ENCODE assay signal across 9 mouse cellular contexts in the genomic region with DNA sequence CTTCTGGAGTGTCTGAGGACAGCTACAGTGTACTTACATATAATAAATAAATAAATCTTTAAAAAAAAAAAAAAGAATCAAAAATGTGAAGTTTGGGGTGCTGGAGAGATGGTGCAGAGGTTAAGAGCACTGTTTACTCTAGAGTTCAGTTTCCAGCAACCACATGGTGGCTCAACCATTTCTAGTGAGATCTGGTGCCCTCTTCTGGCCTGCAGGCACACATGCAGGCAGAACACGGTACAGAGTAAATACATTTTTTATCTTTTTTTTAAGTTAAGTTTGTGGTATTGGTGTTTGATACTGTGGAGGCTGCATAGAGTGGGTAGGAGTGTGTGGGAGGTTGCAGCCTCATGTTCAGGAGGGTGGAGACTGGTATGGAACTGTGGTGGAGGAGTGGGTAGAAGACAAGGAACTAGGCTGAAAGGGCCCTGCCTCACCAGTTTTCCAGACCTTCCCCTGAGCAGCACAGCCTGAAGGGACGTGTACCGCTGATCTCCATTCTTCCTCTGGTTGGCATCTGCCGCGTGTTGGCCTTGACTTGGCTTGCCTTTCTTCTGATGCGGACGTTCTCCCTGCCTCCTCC. TPM values are rescaled to one million over a fixed set of nuclear protein-coding genes. Genes with fewer than 3 reads are reported as not detected.
DNase-seq lines count a peak whose midpoint lies in the region; ATAC-seq and TF ChIP-seq lines count a peak whose summit lies in the region.
"Had no signal": no experiment of that assay in that cellular context is flagged by ENCODE, and none has a peak within 500 bp of the region (broad histone marks: within the 10 kb centered on the region; RNA-seq: fewer than 3 reads in every experiment).

No protein-coding gene starts in this region.

- no peak for TF ChIP-seq EP300 in CH12.LX (IDR thresholded peaks at IDR 0.05; ENCODE audit: low read length)

- no peak overlapping the region for H3K9ac ChIP-seq in intestine, embryonic 14.5 days (ENCODE audit: low read length)
- no peak overlapping the region for H3K9ac ChIP-seq in intestine, embryonic 16.5 days (ENCODE audit: low read depth, low read length)
- H3K9ac ChIP-seq in CH12.LX (ENCODE audit: insufficient read depth, low read depth) = no peak overlapping the region

- dilution Hi-C loops in CH12.LX (cut with MboI; ENCODE audit: extremely low pct_ligation_motif_present, extremely low pct_unique_long_range_greater_than_20kb, low sequenced_read_pairs) = no loop called here

- H3K36me3 ChIP-seq in intestine, embryonic 14.5 days (ENCODE audit: control insufficient read depth, insufficient read depth, low read length) = peaks cover 93% of the 10 kb centered on the region
- H3K36me3 ChIP-seq in intestine, embryonic 16.5 days (ENCODE audit: control insufficient read depth, insufficient read depth, low read length) = peaks cover 18% of the 10 kb centered on the region; the same call in 1 of the 2 replicates
- peaks cover 67 to 84% of the 10 kb centered on the region in 2 experiments for H3K36me3 ChIP-seq in CH12.LX (replicated peaks in 1 of 2; ENCODE audit: control insufficient read depth in 1 of 2, insufficient read depth in 1 of 2, low read length in 1 of 2)

- H3K27me3 ChIP-seq in intestine, embryonic 14.5 days (replicated peaks; ENCODE audit: control insufficient read depth, insufficient read depth, low read length) = no peaks in the 10 kb centered on the region
- no peaks in the 10 kb centered on the region for H3K27me3 ChIP-seq in intestine, embryonic 16.5 days (replicated peaks; ENCODE audit: control insufficient read depth, insufficient read depth, low read length)
- no peaks in the 10 kb centered on the region for H3K27me3 ChIP-seq in CH12.LX (replicated peaks)

- TF ChIP-seq CTCF in CH12.LX (conservative IDR thresholded peaks at IDR 0.05 in 1 of 2, IDR thresholded peaks at IDR 0.05 in 1 of 2; ENCODE audit: low read depth in 2 of 2, low read length in 2 of 2) = peak; percentile 35 to 76; a peak in 2 of 4 replicates

- 82% methylated on average over 7 of the region's 7 CpGs for WGBS in intestine, embryonic 14.5 days
- 85% methylated on average over 7 of the region's 7 CpGs for WGBS in intestine, embryonic 16.5 days

- TF ChIP-seq RAD21 in CH12.LX (IDR thresholded peaks at IDR 0.05; ENCODE audit: low read depth, low read length) = peak; percentile 54

- 0 out of 2 replicates have a peak, but pooled peaks have one; percentile 45 for ATAC-seq in intestine, embryonic 14.5 days (replicated peaks; ENCODE audit: low FRiP score, low TSS enrichment, low read depth)
- ATAC-seq in intestine, embryonic 16.5 days = no peak
- no peak for ATAC-seq in inflammation-experienced regulatory T-cells, adult 6 months

- TF ChIP-seq POLR2A in CH12.LX (IDR thresholded peaks at IDR 0.05; ENCODE audit: low read depth, low read length) = no peak

- no peaks in the 10 kb centered on the region for H3K9me3 ChIP-seq in intestine, embryonic 14.5 days (ENCODE audit: control insufficient read depth, low read length)
- H3K9me3 ChIP-seq in intestine, embryonic 16.5 days (ENCODE audit: control insufficient read depth, low read length) = no peaks in the 10 kb centered on the region
- H3K9me3 ChIP-seq in CH12.LX (replicated peaks; ENCODE audit: low read length) = no peaks in the 10 kb centered on the region

- in situ Hi-C loops in CH12.LX (cut with MboI; ENCODE audit: low pct_ligation_motif_present, low pct_unique_long_range_greater_than_20kb, low sequenced_read_pairs) = no loop called here

- no peaks in the 10 kb centered on the region for H3K4me1 ChIP-seq in intestine, embryonic 14.5 days (replicated peaks; ENCODE audit: control insufficient read depth, insufficient read depth, low read length)
- H3K4me1 ChIP-seq in intestine, embryonic 16.5 days (ENCODE audit: control insufficient read depth, insufficient read depth, low read length) = no peaks in the 10 kb centered on the region
- no peaks in the 10 kb centered on the region for H3K4me1 ChIP-seq in CH12.LX (ENCODE audit: control insufficient read depth in 1 of 2, insufficient read depth in 2 of 2)

- H3K4me2 ChIP-seq in intestine, embryonic 14.5 days (ENCODE audit: low read length) = no peak overlapping the region
- no peak overlapping the region for H3K4me2 ChIP-seq in intestine, embryonic 16.5 days (ENCODE audit: low read depth, low read length)
- H3K4me2 ChIP-seq in CH12.LX (ENCODE audit: insufficient read depth, low read depth, poor library complexity, severe bottlenecking) = no peak overlapping the region

- no peaks in the 10 kb centered on the region for H3K79me2 ChIP-seq in CH12.LX (replicated peaks; ENCODE audit: control insufficient read depth, extremely low read depth, insufficient read depth, poor library complexity, severe bottlenecking)

- no peak for DNase-seq in intestine, embryonic 14.5 days (ENCODE audit: low spot score)
- DNase-seq in CH12.LX (ENCODE audit: extremely low read depth) = peak; percentile 57
- DNase-seq in c-Kit-positive CD71-positive TER-119-positive erythroid progenitor cells, embryonic 14.5 days (ENCODE audit: low spot score) = peak; percentile 46
- peak; percentile 18 for DNase-seq in lung, postnatal 25 days (ENCODE audit: low spot score)
- no peak for DNase-seq in ovary, adult 18-20 months (ENCODE audit: low spot score)
- DNase-seq in layer of hippocampus, postnatal 36 days = no peak

- no peak overlapping the region for H3K4me3 ChIP-seq in intestine, embryonic 14.5 days (ENCODE audit: low read depth, low read length)
- no peak overlapping the region for H3K4me3 ChIP-seq in intestine, embryonic 16.5 days (ENCODE audit: low read length)
- H3K4me3 ChIP-seq in CH12.LX (replicated peaks in 1 of 3; ENCODE audit: low read depth in 2 of 3, low read length in 2 of 3, poor library complexity in 1 of 3) = no peak overlapping the region

- no peak overlapping the region for H3K27ac ChIP-seq in intestine, embryonic 14.5 days (ENCODE audit: low read depth)
- no peak overlapping the region for H3K27ac ChIP-seq in intestine, embryonic 16.5 days (ENCODE audit: low read length)
- H3K27ac ChIP-seq in CH12.LX (ENCODE audit: insufficient read depth, low read depth) = no peak overlapping the region

TF ChIP-seq in CH12.LX, 34 proteins besides CTCF, POLR2A, EP300 and RAD21:
- TF ChIP-seq MYC (IDR thresholded peaks at IDR 0.05; ENCODE audit: low read depth, low read length) (peak; percentile 96), ZC3H11A (IDR thresholded peaks at IDR 0.05; ENCODE audit: low read depth, low read length) (no peak), SMC3 (IDR thresholded peaks at IDR 0.05; ENCODE audit: low read depth, low read length) (peak; percentile 47), MAZ (IDR thresholded peaks at IDR 0.05; ENCODE audit: low read depth, low read length) (no peak)

RNA-seq across cellular contexts. Expression of gene Trpc2, which starts 6.1 kb away (rescaled TPM):
- not detected in 2 replicates for polyA plus RNA-seq in intestine, embryonic 14.5 days (2014; fragmentation: Nextera tagmentation; extraction: Ambion mirVana)
- polyA plus RNA-seq in intestine, embryonic 16.5 days (2015; fragmentation: Nextera tagmentation; extraction: Ambion mirVana) = not detected in 2 replicates
- total RNA-seq in CH12.LX (2012; rRNA removed) (0.17 TPM in 1 of 2 replicates, not detected in the other), CH12.LX (2014; rRNA removed) (0.24 TPM in 1 of 2 replicates, not detected in the other)
- polyA plus RNA-seq in CH12.LX (2012; ENCODE audit: insufficient read length, low read depth) = not detected in 2 replicates
- polyA plus RNA-seq in inflammation-experienced regulatory T-cells, adult 6 months (2017; shearing (Covaris generic)) = under 1 TPM in 1 of 3 experiments, not detected in 2; 0.15 TPM
- total RNA-seq in layer of hippocampus, postnatal 36 days (2021) = 1 to 10 TPM; 1.4 to 2.5 TPM

RNA-seq across cellular contexts. Expression of gene Xntrpc, which starts 11.3 kb away (rescaled TPM):
- polyA plus RNA-seq in intestine, embryonic 14.5 days (2014; fragmentation: Nextera tagmentation; extraction: Ambion mirVana) = 1.1 and 1.5 TPM in 2 replicates
- 0.47 and 0.48 TPM in 2 replicates for polyA plus RNA-seq in intestine, embryonic 16.5 days (2015; fragmentation: Nextera tagmentation; extraction: Ambion mirVana)
- 1.6 and 1.9 TPM in 2 replicates for total RNA-seq in CH12.LX (2012; rRNA removed)
- 0.64 and 0.93 TPM in 2 replicates for total RNA-seq in CH12.LX (2014; rRNA removed)
- polyA plus RNA-seq in CH12.LX (2012; ENCODE audit: insufficient read length, low read depth) = 1.6 and 1.7 TPM in 2 replicates
- under 1 TPM; 0.24 to 0.93 (median 0.51) TPM for polyA plus RNA-seq in inflammation-experienced regulatory T-cells, adult 6 months (2017; shearing (Covaris generic))
- 1 to 10 TPM; 2.2 to 2.4 TPM for total RNA-seq in layer of hippocampus, postnatal 36 days (2021)

RNA-seq across cellular contexts. Expression of gene Xndc1, which starts 11.5 kb away (rescaled TPM):
- 22.7 and 25.8 TPM in 2 replicates for polyA plus RNA-seq in intestine, embryonic 14.5 days (2014; fragmentation: Nextera tagmentation; extraction: Ambion mirVana)
- 17.7 and 21.6 TPM in 2 replicates for polyA plus RNA-seq in intestine, embryonic 16.5 days (2015; fragmentation: Nextera tagmentation; extraction: Ambion mirVana)
- 19.8 and 20.2 TPM in 2 replicates for total RNA-seq in CH12.LX (2012; rRNA removed)
- 15.4 and 19.9 TPM in 2 replicates for total RNA-seq in CH12.LX (2014; rRNA removed)
- 23.4 and 26.7 TPM in 2 replicates for polyA plus RNA-seq in CH12.LX (2012; ENCODE audit: insufficient read length, low read depth)
- 10 to 100 TPM; 17.6 to 31.1 (median 20.3) TPM for polyA plus RNA-seq in inflammation-experienced regulatory T-cells, adult 6 months (2017; shearing (Covaris generic))
- total RNA-seq in layer of hippocampus, postnatal 36 days (2021) = 10 to 100 TPM; 27.5 to 30.0 TPM

RNA-seq across cellular contexts. Expression of gene Rnf121, which starts 11.5 kb away (rescaled TPM):
- polyA plus RNA-seq in intestine, embryonic 14.5 days (2014; fragmentation: Nextera tagmentation; extraction: Ambion mirVana) = 29.3 and 31.7 TPM in 2 replicates
- 33.0 and 35.5 TPM in 2 replicates for polyA plus RNA-seq in intestine, embryonic 16.5 days (2015; fragmentation: Nextera tagmentation; extraction: Ambion mirVana)
- 20.4 and 20.7 TPM in 2 replicates for total RNA-seq in CH12.LX (2012; rRNA removed)
- 10.3 and 13.9 TPM in 2 replicates for total RNA-seq in CH12.LX (2014; rRNA removed)
- polyA plus RNA-seq in CH12.LX (2012; ENCODE audit: insufficient read length, low read depth) = 24.8 and 27.7 TPM in 2 replicates
- polyA plus RNA-seq in inflammation-experienced regulatory T-cells, adult 6 months (2017; shearing (Covaris generic)) = 10 to 100 TPM; 23.2 to 32.3 (median 28.7) TPM
- 10 to 100 TPM; 39.5 to 51.6 TPM for total RNA-seq in layer of hippocampus, postnatal 36 days (2021)

RNA-seq across cellular contexts. Expression of gene Art1, which starts 24.7 kb away (rescaled TPM):
- polyA plus RNA-seq in intestine, embryonic 14.5 days (2014; fragmentation: Nextera tagmentation; extraction: Ambion mirVana) = 0.49 and 0.90 TPM in 2 replicates
- polyA plus RNA-seq in intestine, embryonic 16.5 days (2015; fragmentation: Nextera tagmentation; extraction: Ambion mirVana) = 0.18 and 0.22 TPM in 2 replicates
- total RNA-seq in CH12.LX (2012; rRNA removed) = 0.17 and 0.21 TPM in 2 replicates
- 0.20 and 0.22 TPM in 2 replicates for total RNA-seq in CH12.LX (2014; rRNA removed)
- 0.40 and 0.67 TPM in 2 replicates for polyA plus RNA-seq in CH12.LX (2012; ENCODE audit: insufficient read length, low read depth)
- not detected for polyA plus RNA-seq in inflammation-experienced regulatory T-cells, adult 6 months (2017; shearing (Covaris generic))
- total RNA-seq in layer of hippocampus, postnatal 36 days (2021) = not detected
- total RNA-seq: layer of hippocampus, postnatal 25 days had no signal

Comparison
In these comparisons a context has a peak if more than half of its experiments do, and no peak if none do; other contexts are left out.
1. DNase-seq: peak in CH12.LX (single experiment), c-Kit-positive CD71-positive TER-119-positive erythroid progenitor cells, embryonic 14.5 days (single experiment) and lung, postnatal 25 days (single experiment); none in intestine, embryonic 14.5 days (single experiment), ovary, adult 18-20 months (single experiment) and layer of hippocampus, postnatal 36 days (0 of 2).